Mouse (Mus musculus): ENCODE data around the gene Ckap2l.

GRCm38 (mm10) chr2:129314880-129315279 lies 17.9 kb upstream of the Ckap2l start:
- no peak for TF ChIP-seq CTCF (IDR thresholded peaks at IDR 0.05; ENCODE audit: borderline replicate concordance, control insufficient read depth, extremely low read depth, insufficient read depth, low read length, poor library complexity)
- no peak for TF ChIP-seq POLR2A (IDR thresholded peaks at IDR 0.05; ENCODE audit: control insufficient read depth, extremely low read depth, insufficient read depth, low read length, poor library complexity)

All from thymus, adult 2 months (tissue).